Mouse (Mus musculus): Measurements from ENCODE around the gene Hivep3. TPM values are rescaled to one million over a fixed set of nuclear protein-coding genes. Genes with fewer than 3 reads are reported as not detected.
A peak's percentile ranks its signal among the peaks of the same experiment; 100 is the strongest.

Gene Hivep3
- polyA plus RNA-seq, 1 experiment from 2014 or later = 13.8 TPM

DNA sequence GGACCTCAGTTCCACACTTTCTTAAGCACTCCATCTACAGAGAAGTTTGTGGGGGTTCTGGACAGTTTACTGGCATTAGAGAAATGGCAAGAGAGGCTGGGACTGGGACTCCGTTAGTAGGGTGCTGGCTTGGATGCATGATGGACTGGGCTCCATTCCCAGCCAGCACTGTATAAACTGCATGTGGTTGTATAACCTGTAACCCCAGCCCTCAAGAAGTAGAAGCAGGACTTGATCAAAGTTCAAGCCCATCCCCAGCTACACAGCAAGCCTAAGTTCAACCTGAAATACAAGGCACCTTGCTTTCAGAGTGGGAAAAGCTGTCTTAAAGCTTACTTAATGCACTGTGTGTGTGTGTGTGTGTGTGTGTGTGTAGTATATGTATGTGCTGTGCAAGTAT is 226.3 kb downstream of the Hivep3 start:
- H3K4me3 ChIP-seq (ENCODE audit: low read depth, low read length) = no peak overlapping the region
- ATAC-seq (no peak), DNase-seq (ENCODE audit: low spot score) (no peak)
- no peaks in the 10 kb centered on the region for H3K36me3 ChIP-seq (ENCODE audit: control insufficient read depth, insufficient read depth, low read length)
- no peaks in the 10 kb centered on the region for H3K4me1 ChIP-seq (ENCODE audit: control insufficient read depth, insufficient read depth, low read length)
- H3K9ac ChIP-seq (ENCODE audit: low read length) = no peak overlapping the region
- H3K9me3 ChIP-seq (replicated peaks; ENCODE audit: control insufficient read depth, low read length) = no peaks in the 10 kb centered on the region
- H3K27ac ChIP-seq (ENCODE audit: low read depth, low read length) = no peak overlapping the region
- no peaks in the 10 kb centered on the region for H3K27me3 ChIP-seq (replicated peaks; ENCODE audit: control insufficient read depth, insufficient read depth, low read length)
- 95% methylated on average over 1 of the region's 1 CpGs for WGBS
- H3K4me2 ChIP-seq (ENCODE audit: low read length) = no peak overlapping the region

DNA sequence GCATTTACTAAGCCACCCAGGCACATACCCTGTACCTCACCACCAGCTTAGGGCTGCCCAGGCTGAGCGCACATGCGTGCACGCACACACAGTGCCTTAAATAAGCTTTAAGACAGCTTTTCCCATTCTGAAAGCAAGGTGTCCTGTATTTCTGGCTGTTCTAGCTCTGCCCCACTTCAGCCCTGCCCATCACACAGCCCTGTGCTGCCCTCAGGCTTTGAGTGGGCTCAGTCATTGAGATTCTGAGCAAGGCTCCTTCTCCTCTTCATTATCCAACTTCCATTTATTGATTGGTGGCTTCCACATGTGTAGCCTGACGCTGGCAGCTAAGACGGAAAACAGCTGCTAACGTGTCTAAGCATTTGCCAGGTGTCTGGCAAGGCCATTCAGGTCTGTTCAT is 226.9 kb downstream of the Hivep3 start:
- Histone ChIP-seq H3K27ac (ENCODE audit: low read depth, low read length) (no peak overlapping the region), H3K9me3 (replicated peaks; ENCODE audit: control insufficient read depth, low read length) (no peaks in the 10 kb centered on the region), H3K4me1 (ENCODE audit: control insufficient read depth, insufficient read depth, low read length) (no peaks in the 10 kb centered on the region), H3K9ac (ENCODE audit: low read length) (no peak overlapping the region), H3K4me2 (ENCODE audit: low read length) (no peak overlapping the region), H3K4me3 (ENCODE audit: low read depth, low read length) (no peak overlapping the region), H3K36me3 (ENCODE audit: control insufficient read depth, insufficient read depth, low read length) (no peaks in the 10 kb centered on the region), H3K27me3 (replicated peaks; ENCODE audit: control insufficient read depth, insufficient read depth, low read length) (no peaks in the 10 kb centered on the region)
- WGBS = 77% methylated on average over 6 of the region's 6 CpGs
- ATAC-seq (0 out of 2 replicates have a peak, but pooled peaks have one; percentile 5), DNase-seq (ENCODE audit: low spot score) (no peak)

DNA sequence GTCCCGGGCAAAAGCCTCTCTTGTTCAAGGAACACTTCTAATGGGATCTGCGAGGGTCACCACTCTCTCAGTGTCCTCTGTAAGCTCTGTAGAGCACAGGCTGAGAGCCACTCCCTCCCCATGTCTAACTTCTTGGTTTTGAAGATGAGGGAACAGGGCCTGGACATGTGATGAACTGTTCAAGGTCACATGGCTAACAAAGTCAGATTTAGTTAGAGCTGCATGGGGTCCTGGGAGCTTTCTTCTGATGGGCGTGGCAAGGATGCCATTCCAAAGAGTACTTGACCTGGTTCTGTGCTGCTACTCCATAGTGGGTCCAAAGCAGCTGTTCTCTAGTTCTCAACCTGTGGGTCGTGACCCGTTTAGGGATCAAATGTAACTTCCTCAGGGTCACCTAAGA is 227.6 kb downstream of the Hivep3 start:
- WGBS = 80% methylated on average over 5 of the region's 5 CpGs
- ATAC-seq = no peak
- no peaks in the 10 kb centered on the region for H3K27me3 ChIP-seq (replicated peaks; ENCODE audit: control insufficient read depth, insufficient read depth, low read length)

DNA sequence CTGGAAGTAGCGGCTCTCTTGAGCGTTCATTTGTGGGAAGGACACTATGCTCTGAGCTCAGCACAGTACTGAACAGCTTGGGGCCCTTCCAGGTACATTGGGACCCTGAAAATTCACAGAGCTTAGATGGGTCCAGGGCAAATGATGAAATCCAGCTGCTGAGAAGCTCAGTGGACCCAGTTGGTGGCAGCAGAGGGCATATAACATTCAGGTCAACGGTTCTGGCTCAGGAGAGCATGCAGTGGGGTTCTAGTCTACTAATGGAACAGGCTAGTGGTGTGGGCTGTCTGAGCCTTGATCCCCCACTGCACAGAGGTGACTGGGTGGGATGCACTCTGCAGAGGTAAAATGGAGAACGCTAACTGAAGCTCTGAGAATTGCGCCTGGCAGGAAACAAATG is 228.5 kb downstream of the Hivep3 start:
- DNase-seq (ENCODE audit: low spot score) = no peak
- no peaks in the 10 kb centered on the region for H3K9me3 ChIP-seq (replicated peaks; ENCODE audit: control insufficient read depth, low read length)
- no peak overlapping the region for H3K4me2 ChIP-seq (ENCODE audit: low read length)
- no peaks in the 10 kb centered on the region for H3K27me3 ChIP-seq (replicated peaks; ENCODE audit: control insufficient read depth, insufficient read depth, low read length)
- no peaks in the 10 kb centered on the region for H3K36me3 ChIP-seq (ENCODE audit: control insufficient read depth, insufficient read depth, low read length)
- H3K4me1 ChIP-seq (ENCODE audit: control insufficient read depth, insufficient read depth, low read length) = no peaks in the 10 kb centered on the region
- H3K4me3 ChIP-seq (ENCODE audit: low read depth, low read length) = no peak overlapping the region
- no peak for ATAC-seq
- no peak overlapping the region for H3K27ac ChIP-seq (ENCODE audit: low read depth, low read length)
- WGBS = 92% methylated on average over 5 of the region's 5 CpGs
- H3K9ac ChIP-seq (ENCODE audit: low read length) = no peak overlapping the region

More for the DNA sequence above, 227.6 kb downstream of the Hivep3 start:
- Histone ChIP-seq H3K4me2 (ENCODE audit: low read length) (no peak overlapping the region), H3K36me3 (ENCODE audit: control insufficient read depth, insufficient read depth, low read length) (no peaks in the 10 kb centered on the region), H3K4me3 (ENCODE audit: low read depth, low read length) (no peak overlapping the region), H3K27ac (ENCODE audit: low read depth, low read length) (no peak overlapping the region), H3K9ac (ENCODE audit: low read length) (no peak overlapping the region), H3K9me3 (replicated peaks; ENCODE audit: control insufficient read depth, low read length) (no peaks in the 10 kb centered on the region), H3K4me1 (ENCODE audit: control insufficient read depth, insufficient read depth, low read length) (no peaks in the 10 kb centered on the region)
- no peak for DNase-seq (ENCODE audit: low spot score)

DNA sequence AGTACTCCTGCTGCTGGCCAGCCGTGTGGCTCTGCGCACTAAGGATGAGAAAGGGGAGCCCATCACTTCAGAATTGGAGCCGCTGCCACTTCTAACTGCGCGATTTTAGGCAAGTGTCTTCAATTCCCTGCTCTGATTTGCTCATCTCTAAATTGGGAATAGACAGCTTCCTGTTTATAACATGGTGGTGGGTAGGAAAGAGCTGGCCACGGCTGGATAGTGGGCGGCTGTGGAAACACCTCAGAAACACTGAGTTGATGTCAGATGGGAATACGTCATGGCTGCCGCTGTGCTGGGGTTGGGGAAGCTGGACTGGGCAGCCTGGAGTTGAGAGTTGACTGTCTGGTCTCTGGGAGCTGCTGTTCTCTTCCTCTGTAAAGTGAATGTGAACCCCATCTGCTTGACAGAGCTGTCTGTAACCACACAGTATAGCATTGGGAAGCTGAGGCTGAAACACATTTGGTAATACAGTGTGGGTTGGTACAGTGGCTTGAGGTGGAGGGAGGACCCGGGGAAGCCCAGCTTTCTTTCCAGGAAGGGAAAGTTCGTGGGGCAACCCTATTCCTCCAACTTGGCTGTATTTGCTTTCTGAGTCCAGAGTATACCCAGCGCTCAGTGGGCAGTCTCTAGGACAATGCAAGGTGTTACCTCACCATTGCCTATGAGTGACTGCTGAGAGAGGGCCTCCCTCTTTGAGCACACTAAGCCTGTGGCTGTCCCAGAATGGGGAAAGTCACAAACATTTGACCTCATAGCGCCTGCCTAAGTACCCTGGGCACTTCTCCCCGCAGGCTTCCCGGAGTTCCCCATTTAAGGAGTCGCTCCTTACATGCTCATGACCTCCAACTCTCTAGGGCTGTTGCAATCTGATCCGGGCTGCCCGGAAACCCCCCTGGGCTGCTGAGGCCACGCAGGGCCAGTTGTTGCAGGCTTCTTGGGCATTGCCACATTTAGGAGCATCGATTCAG is 232.8 kb downstream of the Hivep3 start:
- Histone ChIP-seq H3K4me2 (ENCODE audit: low read length) (no peak overlapping the region), H3K27ac (ENCODE audit: low read depth, low read length) (no peak overlapping the region), H3K9me3 (replicated peaks; ENCODE audit: control insufficient read depth, low read length) (no peaks in the 10 kb centered on the region), H3K27me3 (replicated peaks; ENCODE audit: control insufficient read depth, insufficient read depth, low read length) (no peaks in the 10 kb centered on the region), H3K4me3 (ENCODE audit: low read depth, low read length) (no peak overlapping the region), H3K4me1 (ENCODE audit: control insufficient read depth, insufficient read depth, low read length) (peaks cover 21% of the 10 kb centered on the region), H3K9ac (ENCODE audit: low read length) (no peak overlapping the region), H3K36me3 (ENCODE audit: control insufficient read depth, insufficient read depth, low read length) (no peaks in the 10 kb centered on the region)
- no peak for ATAC-seq
- WGBS = 65% methylated on average over 20 of the region's 20 CpGs
- DNase-seq (ENCODE audit: low spot score) = no peak

DNA sequence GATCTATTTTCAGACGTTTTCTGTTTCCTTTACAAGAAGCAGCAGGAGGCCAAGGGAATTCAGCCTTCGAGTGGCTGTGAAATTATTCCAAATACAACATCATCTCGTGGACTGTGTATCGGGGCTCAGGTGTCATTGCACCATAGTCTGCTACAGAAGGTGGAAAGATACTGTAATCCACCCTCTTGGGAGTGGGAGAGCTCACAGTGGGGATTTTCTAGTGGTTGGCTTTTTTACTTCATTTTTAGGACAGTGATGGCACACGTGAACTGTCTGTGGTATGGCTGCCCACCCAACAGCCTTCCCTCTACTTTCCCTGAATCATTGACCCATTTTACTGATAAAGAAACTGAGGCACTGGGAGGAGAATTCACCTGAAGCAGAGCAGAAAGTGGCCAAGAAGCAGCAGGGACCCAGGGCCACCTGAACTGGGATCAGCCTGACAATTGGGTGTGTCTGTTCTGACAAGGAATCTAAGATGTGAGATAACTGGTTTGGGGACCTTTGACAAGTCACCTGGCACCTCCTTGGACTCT is 233.6 kb downstream of the Hivep3 start:
- ATAC-seq = no peak
- no peak overlapping the region for H3K9ac ChIP-seq (ENCODE audit: low read length)
- H3K4me3 ChIP-seq (ENCODE audit: low read depth, low read length) = no peak overlapping the region
- no peak overlapping the region for H3K4me2 ChIP-seq (ENCODE audit: low read length)
- no peaks in the 10 kb centered on the region for H3K9me3 ChIP-seq (replicated peaks; ENCODE audit: control insufficient read depth, low read length)
- WGBS = 57% methylated on average over 5 of the region's 5 CpGs
- peaks cover 21% of the 10 kb centered on the region for H3K4me1 ChIP-seq (ENCODE audit: control insufficient read depth, insufficient read depth, low read length)
- H3K27ac ChIP-seq (ENCODE audit: low read depth, low read length) = no peak overlapping the region
- DNase-seq (ENCODE audit: low spot score) = no peak
- no peaks in the 10 kb centered on the region for H3K36me3 ChIP-seq (ENCODE audit: control insufficient read depth, insufficient read depth, low read length)
- H3K27me3 ChIP-seq (replicated peaks; ENCODE audit: control insufficient read depth, insufficient read depth, low read length) = no peaks in the 10 kb centered on the region

DNA sequence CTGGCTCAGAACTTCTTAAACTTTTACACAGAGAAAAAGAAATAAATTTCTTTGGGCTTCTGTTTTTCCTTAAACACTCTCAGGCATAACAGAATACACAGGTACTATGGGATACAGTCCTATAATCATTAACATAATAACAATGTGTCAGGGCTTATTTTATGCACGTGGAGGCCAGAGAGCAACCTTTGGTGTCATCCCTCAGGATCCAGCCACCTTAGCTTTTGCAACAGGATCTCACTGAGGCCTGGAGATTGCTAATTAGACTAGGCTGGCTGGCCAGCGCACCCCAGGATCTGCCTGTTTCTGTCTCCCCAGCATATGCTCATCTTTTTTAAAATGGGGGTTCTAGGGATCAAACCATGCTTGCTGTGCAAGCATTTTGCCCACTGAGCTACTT is 234.1 kb downstream of the Hivep3 start:
- Histone ChIP-seq H3K36me3 (ENCODE audit: control insufficient read depth, insufficient read depth, low read length) (no peaks in the 10 kb centered on the region), H3K4me2 (ENCODE audit: low read length) (no peak overlapping the region), H3K4me3 (ENCODE audit: low read depth, low read length) (no peak overlapping the region), H3K9me3 (replicated peaks; ENCODE audit: control insufficient read depth, low read length) (no peaks in the 10 kb centered on the region), H3K4me1 (ENCODE audit: control insufficient read depth, insufficient read depth, low read length) (peaks cover 21% of the 10 kb centered on the region), H3K27me3 (replicated peaks; ENCODE audit: control insufficient read depth, insufficient read depth, low read length) (no peaks in the 10 kb centered on the region), H3K9ac (ENCODE audit: low read length) (no peak overlapping the region), H3K27ac (ENCODE audit: low read depth, low read length) (no peak overlapping the region)
- 72% methylated on average over 2 of the region's 2 CpGs for WGBS
- no peak for DNase-seq (ENCODE audit: low spot score)
- no peak for ATAC-seq

DNA sequence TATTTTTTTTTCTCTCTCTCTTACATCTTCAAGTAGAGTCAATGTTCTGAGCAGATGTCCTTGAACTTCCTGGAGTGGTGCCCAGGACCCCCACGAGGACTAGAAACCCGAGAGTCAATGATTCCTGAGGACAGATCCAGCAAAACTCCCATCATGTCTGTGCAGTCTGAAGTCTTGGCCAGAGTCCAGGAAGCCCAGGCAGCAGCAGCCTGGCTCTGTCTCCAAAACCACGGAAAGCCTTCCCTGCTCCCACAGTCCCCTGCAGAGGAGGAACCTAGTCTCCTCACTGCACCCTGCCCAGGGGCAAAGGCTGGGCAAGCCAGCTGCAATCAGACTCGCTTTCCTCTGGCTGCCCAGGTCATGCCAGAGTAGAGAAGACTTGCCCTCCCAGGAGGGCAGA is 234.5 kb downstream of the Hivep3 start:
- Histone ChIP-seq H3K4me3 (ENCODE audit: low read depth, low read length) (no peak overlapping the region), H3K9ac (ENCODE audit: low read length) (no peak overlapping the region), H3K9me3 (replicated peaks; ENCODE audit: control insufficient read depth, low read length) (no peaks in the 10 kb centered on the region), H3K4me2 (ENCODE audit: low read length) (no peak overlapping the region), H3K27me3 (replicated peaks; ENCODE audit: control insufficient read depth, insufficient read depth, low read length) (no peaks in the 10 kb centered on the region), H3K27ac (ENCODE audit: low read depth, low read length) (peak overlapping the region; percentile 65), H3K4me1 (ENCODE audit: control insufficient read depth, insufficient read depth, low read length) (peaks cover 21% of the 10 kb centered on the region), H3K36me3 (ENCODE audit: control insufficient read depth, insufficient read depth, low read length) (no peaks in the 10 kb centered on the region)
- ATAC-seq (peak; percentile 52), DNase-seq (ENCODE audit: low spot score) (peak; percentile 87)
- WGBS = 21% methylated on average over 4 of the region's 4 CpGs

DNA sequence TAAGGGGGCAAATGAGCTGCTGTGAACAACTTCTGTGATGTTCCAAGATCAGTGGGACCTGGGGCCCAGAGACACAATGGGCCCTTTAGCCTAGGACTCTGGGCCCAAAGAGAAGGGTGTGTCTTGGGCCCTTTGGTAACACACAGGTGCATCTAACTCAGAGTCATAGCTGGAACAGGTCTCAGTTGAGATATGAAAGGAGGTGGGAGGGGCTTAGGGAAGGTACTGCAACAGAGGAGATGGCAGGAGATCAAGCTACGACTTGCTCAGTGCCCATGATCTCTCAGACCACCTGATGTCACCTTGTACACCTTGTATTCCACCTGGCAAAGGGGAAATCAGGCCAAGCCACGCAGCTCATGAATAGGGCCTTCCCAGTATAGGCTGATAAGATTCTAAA is 235.3 kb downstream of the Hivep3 start:
- WGBS = 74% methylated on average over 2 of the region's 2 CpGs
- Histone ChIP-seq H3K27ac (ENCODE audit: low read depth, low read length) (peak overlapping the region; percentile 76; the same call in 1 of the 2 replicates), H3K4me2 (ENCODE audit: low read length) (no peak overlapping the region), H3K4me1 (ENCODE audit: control insufficient read depth, insufficient read depth, low read length) (peaks cover 21% of the 10 kb centered on the region), H3K9me3 (replicated peaks; ENCODE audit: control insufficient read depth, low read length) (no peaks in the 10 kb centered on the region), H3K4me3 (ENCODE audit: low read depth, low read length) (no peak overlapping the region), H3K9ac (ENCODE audit: low read length) (no peak overlapping the region), H3K27me3 (replicated peaks; ENCODE audit: control insufficient read depth, insufficient read depth, low read length) (no peaks in the 10 kb centered on the region), H3K36me3 (ENCODE audit: control insufficient read depth, insufficient read depth, low read length) (no peaks in the 10 kb centered on the region)
- DNase-seq (ENCODE audit: low spot score) (no peak), ATAC-seq (no peak)

Data from forebrain, embryonic 14.5 days (tissue).